Mouse (Mus musculus): Measurements from ENCODE around the gene Olfr1378.

The Olfr1378 gene

GRCm38 (mm10) chr11:50966230-50966629, at the start of gene Olfr1378:
Olfr1378 (plus strand) TSS chr11:50966530.
- H3K36me3 ChIP-seq (ENCODE audit: control insufficient read depth, insufficient read depth, low read length, poor library complexity, severe bottlenecking): no peaks in the 10 kb centered on the region
- H3K27me3 ChIP-seq (ENCODE audit: control insufficient read depth, insufficient read depth, low read length, poor library complexity, severe bottlenecking): no peaks in the 10 kb centered on the region
- no peak for DNase-seq (ENCODE audit: low read depth, low spot score)

- peak; percentile 5 for DNase-seq (ENCODE audit: low read depth, low spot score)
- Histone ChIP-seq H3K36me3 (ENCODE audit: control insufficient read depth, insufficient read depth, low read length, poor library complexity, severe bottlenecking) (no peaks in the 10 kb centered on the region), H3K27me3 (ENCODE audit: control insufficient read depth, insufficient read depth, low read length, poor library complexity, severe bottlenecking) (no peaks in the 10 kb centered on the region)
Observed at GRCm38 (mm10) chr11:50930469-50931014, 35.8 kb upstream of the Olfr1378 start.

GRCm38 (mm10) chr11:50931021-50931420, 35.3 kb upstream of the Olfr1378 start:
- Histone ChIP-seq H3K27me3 (ENCODE audit: control insufficient read depth, insufficient read depth, low read length, poor library complexity, severe bottlenecking) (no peaks in the 10 kb centered on the region), H3K36me3 (ENCODE audit: control insufficient read depth, insufficient read depth, low read length, poor library complexity, severe bottlenecking) (no peaks in the 10 kb centered on the region)
- no peak for DNase-seq (ENCODE audit: low read depth, low spot score)

- no peaks in the 10 kb centered on the region for H3K36me3 ChIP-seq (ENCODE audit: control insufficient read depth, insufficient read depth, low read length, poor library complexity, severe bottlenecking)
- DNase-seq (ENCODE audit: low read depth, low spot score): peak; percentile 68
- H3K27me3 ChIP-seq (ENCODE audit: control insufficient read depth, insufficient read depth, low read length, poor library complexity, severe bottlenecking): no peaks in the 10 kb centered on the region
Observed at GRCm38 (mm10) chr11:50931451-50931866, 34.9 kb upstream of the Olfr1378 start, which contains the start of gene Zfp354b. Zfp354b (minus strand) TSS chr11:50931633.

- DNase-seq (ENCODE audit: low read depth, low spot score): no peak
- H3K27me3 ChIP-seq (ENCODE audit: control insufficient read depth, insufficient read depth, low read length, poor library complexity, severe bottlenecking): no peaks in the 10 kb centered on the region
- H3K36me3 ChIP-seq (ENCODE audit: control insufficient read depth, insufficient read depth, low read length, poor library complexity, severe bottlenecking): no peaks in the 10 kb centered on the region
Observed at GRCm38 (mm10) chr11:50932040-50932439, 34.3 kb upstream of the Olfr1378 start.

- Histone ChIP-seq H3K36me3 (ENCODE audit: control insufficient read depth, insufficient read depth, low read length, poor library complexity, severe bottlenecking) (no peaks in the 10 kb centered on the region), H3K27me3 (ENCODE audit: control insufficient read depth, insufficient read depth, low read length, poor library complexity, severe bottlenecking) (no peaks in the 10 kb centered on the region)
- no peak for DNase-seq (ENCODE audit: low read depth, low spot score)
Observed at GRCm38 (mm10) chr11:50938435-50938834, 27.9 kb upstream of the Olfr1378 start.

- H3K27me3 ChIP-seq (ENCODE audit: control insufficient read depth, insufficient read depth, low read length, poor library complexity, severe bottlenecking): no peaks in the 10 kb centered on the region
- H3K36me3 ChIP-seq (ENCODE audit: control insufficient read depth, insufficient read depth, low read length, poor library complexity, severe bottlenecking): no peaks in the 10 kb centered on the region
- peak; percentile 67 for DNase-seq (ENCODE audit: low read depth, low spot score)
Observed at GRCm38 (mm10) chr11:50939621-50940366, 26.5 kb upstream of the Olfr1378 start.

GRCm38 (mm10) chr11:50942386-50942785, 23.9 kb upstream of the Olfr1378 start:
- H3K27me3 ChIP-seq (ENCODE audit: control insufficient read depth, insufficient read depth, low read length, poor library complexity, severe bottlenecking): no peaks in the 10 kb centered on the region
- DNase-seq (ENCODE audit: low read depth, low spot score): no peak
- H3K36me3 ChIP-seq (ENCODE audit: control insufficient read depth, insufficient read depth, low read length, poor library complexity, severe bottlenecking): no peaks in the 10 kb centered on the region

GRCm38 (mm10) chr11:50943506-50943905, 22.8 kb upstream of the Olfr1378 start, which contains the start of gene 4933414I15Rik:
4933414I15Rik (minus strand) TSS chr11:50943765.
- Histone ChIP-seq H3K36me3 (ENCODE audit: control insufficient read depth, insufficient read depth, low read length, poor library complexity, severe bottlenecking) (no peaks in the 10 kb centered on the region), H3K27me3 (ENCODE audit: control insufficient read depth, insufficient read depth, low read length, poor library complexity, severe bottlenecking) (no peaks in the 10 kb centered on the region)
- no peak for DNase-seq (ENCODE audit: low read depth, low spot score)

GRCm38 (mm10) chr11:50952290-50952689, 14.0 kb upstream of the Olfr1378 start:
- Histone ChIP-seq H3K27me3 (ENCODE audit: control insufficient read depth, insufficient read depth, low read length, poor library complexity, severe bottlenecking) (no peaks in the 10 kb centered on the region), H3K36me3 (ENCODE audit: control insufficient read depth, insufficient read depth, low read length, poor library complexity, severe bottlenecking) (no peaks in the 10 kb centered on the region)
- peak; percentile 7 for DNase-seq (ENCODE audit: low read depth, low spot score)

- DNase-seq (ENCODE audit: low read depth, low spot score): no peak
- Histone ChIP-seq H3K36me3 (ENCODE audit: control insufficient read depth, insufficient read depth, low read length, poor library complexity, severe bottlenecking) (no peaks in the 10 kb centered on the region), H3K27me3 (ENCODE audit: control insufficient read depth, insufficient read depth, low read length, poor library complexity, severe bottlenecking) (no peaks in the 10 kb centered on the region)
Observed at GRCm38 (mm10) chr11:50953665-50954064, 12.7 kb upstream of the Olfr1378 start, which contains the start of gene Prop1. Prop1 (minus strand) TSS chr11:50953765.

GRCm38 (mm10) chr11:50964886-50965285, 1.4 kb upstream of the Olfr1378 start:
- no peaks in the 10 kb centered on the region for H3K36me3 ChIP-seq (ENCODE audit: control insufficient read depth, insufficient read depth, low read length, poor library complexity, severe bottlenecking)
- H3K27me3 ChIP-seq (ENCODE audit: control insufficient read depth, insufficient read depth, low read length, poor library complexity, severe bottlenecking): no peaks in the 10 kb centered on the region
- DNase-seq (ENCODE audit: low read depth, low spot score): no peak

- no peak for DNase-seq (ENCODE audit: low read depth, low spot score)
- Histone ChIP-seq H3K27me3 (ENCODE audit: control insufficient read depth, insufficient read depth, low read length, poor library complexity, severe bottlenecking) (no peaks in the 10 kb centered on the region; the same call in 1 of the 2 replicates), H3K36me3 (ENCODE audit: control insufficient read depth, insufficient read depth, low read length, poor library complexity, severe bottlenecking) (no peaks in the 10 kb centered on the region)
Observed at GRCm38 (mm10) chr11:50977216-50977615, 10.9 kb downstream of the Olfr1378 start.

- H3K27me3 ChIP-seq (ENCODE audit: control insufficient read depth, insufficient read depth, low read length, poor library complexity, severe bottlenecking): no peaks in the 10 kb centered on the region; the same call in 1 of the 2 replicates
- H3K36me3 ChIP-seq (ENCODE audit: control insufficient read depth, insufficient read depth, low read length, poor library complexity, severe bottlenecking): no peaks in the 10 kb centered on the region
- no peak for DNase-seq (ENCODE audit: low read depth, low spot score)
Observed at GRCm38 (mm10) chr11:50981667-50982066, 15.3 kb downstream of the Olfr1378 start, which contains the start of gene Olfr1377. Olfr1377 (plus strand) TSS chr11:50981967.

- Histone ChIP-seq H3K36me3 (ENCODE audit: control insufficient read depth, insufficient read depth, low read length, poor library complexity, severe bottlenecking) (no peaks in the 10 kb centered on the region), H3K27me3 (ENCODE audit: control insufficient read depth, insufficient read depth, low read length, poor library complexity, severe bottlenecking) (no peaks in the 10 kb centered on the region)
- DNase-seq (ENCODE audit: low read depth, low spot score): no peak
Observed at GRCm38 (mm10) chr11:51003296-51003695, 37.0 kb downstream of the Olfr1378 start, which contains the start of gene Olfr51. Olfr51 (plus strand) TSS chr11:51003596.
